Mouse (Mus musculus) heart, embryonic 12.5 days (tissue): ENCODE data around the gene Prom1. TPM values are rescaled to one million over a fixed set of nuclear protein-coding genes. Genes with fewer than 3 reads are reported as not detected.

Source experiments
- polyA plus RNA-seq: library from polyadenylated mRNA; unstranded; fragments of >200 nt; fragmentation: Nextera tagmentation; extraction: Ambion mirVana; gene quantifications from 2 replicates; pipeline ENCODE4 v1.2.1, GENCODE M21; 2016

The Prom1 gene
- polyA plus RNA-seq, 1 experiment from 2014 or later, result 18.2 TPM

Other genes with a start within 250 kb of the Prom1 start
- 23.4 and 24.0 TPM in 2 replicates for gene Cd38, start 233.5 kb downstream of the Prom1 start, polyA plus RNA-seq
- gene Gm7879, start 188.9 kb downstream of the Prom1 start, polyA plus RNA-seq, result 0.32 TPM in 1 of 2 replicates, not detected in the other
- gene Fgfbp1, start 120.3 kb downstream of the Prom1 start, polyA plus RNA-seq, result 0.17 TPM in 1 of 2 replicates, not detected in the other
- gene Tapt1, start 124.6 kb upstream of the Prom1 start, polyA plus RNA-seq, result 28.3 and 32.6 TPM in 2 replicates